In the genomic region with DNA sequence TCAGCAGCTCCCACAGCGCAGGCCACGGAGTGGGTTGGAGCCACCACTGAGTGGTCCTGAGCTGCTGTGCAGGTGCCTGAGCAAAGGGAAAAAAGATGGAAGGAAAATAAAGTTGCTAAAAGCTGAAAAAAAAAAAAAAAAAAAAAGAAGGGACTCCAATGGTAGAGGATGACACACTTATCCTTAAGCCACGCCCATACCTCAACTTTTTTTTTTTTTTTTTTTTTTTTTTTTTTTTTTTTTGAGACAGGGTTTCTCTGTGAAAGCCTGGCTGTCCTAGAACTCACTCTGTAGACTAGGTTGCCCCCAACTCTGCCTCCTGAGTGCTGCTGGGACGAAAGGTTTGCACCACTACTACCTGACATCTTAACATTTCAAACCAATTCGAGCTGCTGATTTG, we compare ENCODE assay signal across 17 mouse cellular contexts. TPM values are rescaled to one million over a fixed set of nuclear protein-coding genes. Genes with fewer than 3 reads are reported as not detected.
"Had no signal": no experiment of that assay in that cellular context is flagged by ENCODE, and none has a peak within 500 bp of the region (broad histone marks: within the 10 kb centered on the region; RNA-seq: fewer than 3 reads in every experiment).

No protein-coding gene starts in this region.

RNA-seq across cellular contexts. Expression of gene 1700007K13Rik, which starts 11.9 kb away (rescaled TPM):
- total RNA-seq: heart, postnatal 14 days; heart, postnatal 25 days; heart, postnatal 36 days; heart, postnatal 4 days; hematopoietic stem cell, adult 5-6 weeks had no signal
- polyA plus RNA-seq: heart, embryonic 14.5 days; intestine, embryonic 15.5 days; intestine, embryonic 16.5 days; intestine, postnatal 0 days; large intestine, adult 2 months had no signal

RNA-seq across cellular contexts. Expression of gene Gbgt1, which starts 18.7 kb away (rescaled TPM):
- total RNA-seq: hematopoietic stem cell, adult 5-6 weeks had no signal
- polyA plus RNA-seq: heart, embryonic 14.5 days; heart, postnatal 0 days; inflammation-experienced regulatory T-cells, adult 6 months had no signal

RNA-seq across cellular contexts. Expression of gene Gm10134, which starts 27.9 kb away (rescaled TPM):
- total RNA-seq: hematopoietic stem cell, adult 5-6 weeks; hindbrain, postnatal 0 days; layer of hippocampus, postnatal 14 days had no signal
- polyA plus RNA-seq: heart, embryonic 11.5 days; heart, embryonic 12.5 days; hindbrain, embryonic 10.5 days; inflammation-experienced regulatory T-cells, adult 6 months had no signal

RNA-seq across cellular contexts. Expression of gene Ppp1r26, which starts 31.4 kb away (rescaled TPM):
- polyA plus RNA-seq: inflammation-experienced regulatory T-cells, adult 6 months had no signal
